Mouse (Mus musculus): ENCODE data around the gene Hibch.
"Not testable (repeated sequence)": the region's sequence is repeated elsewhere in the genome, so short reads cannot be mapped to it uniquely, and the experiment has no call there.

Gene Hibch

DNA sequence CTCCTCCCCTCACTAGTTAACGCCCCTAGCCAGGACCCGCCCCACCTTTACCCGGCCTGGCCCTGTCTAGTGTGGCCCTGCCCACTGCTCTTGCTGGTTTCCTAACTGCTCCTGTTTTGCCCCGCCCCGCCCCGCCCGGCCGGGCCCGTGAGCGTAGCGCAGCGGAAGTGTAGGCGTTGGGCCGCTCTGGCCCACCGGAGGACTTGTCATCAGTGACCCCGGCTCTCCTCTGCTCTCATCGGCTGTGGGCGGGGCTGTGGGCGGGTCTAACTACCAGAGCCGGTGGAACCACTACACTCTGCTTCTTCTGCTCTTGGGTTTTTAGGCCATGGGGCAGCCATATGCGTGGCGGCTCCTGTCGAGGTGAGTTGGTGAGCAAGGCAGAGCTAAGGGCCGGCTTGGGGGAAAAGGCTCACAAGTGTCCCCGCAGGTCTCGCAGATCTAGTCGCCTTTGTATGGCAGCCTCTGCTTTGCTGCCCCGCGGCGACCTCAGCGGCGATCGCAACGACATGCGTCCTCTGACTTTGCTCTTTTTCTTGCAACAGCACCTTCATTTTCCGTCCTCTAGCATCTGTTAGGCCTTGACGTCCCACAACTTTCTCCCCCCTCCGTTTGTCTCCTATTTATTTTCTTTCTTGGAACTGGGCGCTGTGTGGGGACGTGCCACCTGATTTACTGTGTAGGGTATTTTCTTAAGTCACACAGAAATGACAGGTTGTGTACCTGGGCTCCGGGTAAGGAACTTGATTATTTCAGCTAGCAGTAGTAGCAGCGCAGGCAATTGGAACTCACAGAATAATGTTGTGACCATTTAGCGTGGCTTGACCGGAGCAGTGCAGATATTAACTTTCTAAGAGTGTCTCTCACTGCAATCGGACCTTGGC is at the start of gene Hibch:
TSS of gene Hibch (plus strand) at position 148 of the 884 bp plus-strand sequence.
- DNase-seq (ENCODE audit: low read depth in 1 of 2, low spot score in 2 of 2) = peak; percentile 95 to 98

DNA sequence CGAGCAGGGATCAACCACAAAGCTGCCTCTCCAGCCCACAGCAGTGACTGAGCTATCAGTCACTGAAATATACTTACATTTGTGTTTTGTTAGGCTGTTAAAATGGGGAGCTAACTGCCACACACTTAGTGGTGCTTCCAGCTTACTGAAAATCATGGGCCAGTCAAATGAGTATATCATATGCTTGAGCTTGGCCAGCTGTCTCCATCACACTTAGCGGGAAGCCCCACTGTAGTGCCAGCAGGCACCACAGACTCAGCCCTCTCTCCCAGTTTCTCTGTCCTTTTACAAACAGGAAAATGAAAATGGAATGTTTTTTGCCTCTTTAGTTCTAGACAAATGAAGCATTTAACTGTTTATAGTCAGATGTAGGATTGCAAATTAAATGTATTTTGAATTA is 48.8 kb upstream of the Hibch start:
- DNase-seq (ENCODE audit: low read depth in 1 of 2, low spot score in 2 of 2) = no peak

DNA sequence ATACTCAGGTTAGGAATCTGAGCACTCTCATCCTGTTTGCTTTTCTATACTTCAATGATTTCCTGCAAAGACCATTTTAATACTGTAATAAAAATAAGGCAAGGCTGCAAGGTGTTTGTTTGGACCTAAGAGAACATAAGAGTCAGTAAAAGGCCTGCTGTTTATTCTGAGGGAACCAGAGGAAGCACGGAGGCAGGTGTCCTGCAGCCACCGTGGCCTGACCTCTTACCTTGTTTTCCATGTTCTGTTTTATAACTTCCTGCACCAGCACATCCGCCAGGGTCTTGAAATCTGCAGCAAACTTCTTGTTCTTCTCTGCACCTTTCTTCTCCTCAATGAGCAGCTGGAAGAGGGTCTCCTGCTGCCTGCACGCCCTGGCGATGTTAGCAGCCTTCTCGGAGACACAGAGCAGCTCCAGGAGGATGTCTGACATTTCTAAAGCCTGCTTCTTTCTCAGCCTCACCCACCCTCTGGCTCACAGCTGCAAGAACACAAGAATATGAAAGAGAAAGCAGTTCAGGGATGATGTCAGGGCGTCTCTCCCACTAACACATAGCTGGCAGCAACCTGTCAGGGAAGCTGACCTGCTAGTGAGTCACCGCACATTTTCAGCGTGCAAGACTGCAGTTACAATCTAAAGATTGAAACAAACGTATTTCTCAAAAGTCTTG is 45.5 kb upstream of the Hibch start:
- DNase-seq (ENCODE audit: low read depth in 1 of 2, low spot score in 2 of 2) = no peak

DNA sequence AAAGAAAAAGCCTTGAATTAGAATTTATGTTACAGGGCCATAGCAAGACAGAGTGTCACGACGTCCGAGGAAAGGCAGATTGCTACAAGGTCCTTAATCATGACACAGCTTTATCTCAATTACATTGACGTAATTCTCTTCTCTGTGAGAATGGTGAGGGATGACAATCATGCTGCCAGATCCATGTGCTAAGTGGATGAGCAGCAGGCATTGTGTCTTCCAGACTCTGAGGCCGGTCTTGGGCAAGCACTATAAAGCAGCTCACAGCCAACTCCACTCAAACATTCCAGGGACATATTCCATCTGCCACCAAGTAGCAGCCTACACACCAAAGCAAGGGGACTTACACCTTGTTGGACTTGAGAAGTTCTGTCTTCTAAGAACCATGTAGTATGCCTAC is 45.0 kb upstream of the Hibch start:
- no peak for DNase-seq (ENCODE audit: low read depth in 1 of 2, low spot score in 2 of 2)

DNA sequence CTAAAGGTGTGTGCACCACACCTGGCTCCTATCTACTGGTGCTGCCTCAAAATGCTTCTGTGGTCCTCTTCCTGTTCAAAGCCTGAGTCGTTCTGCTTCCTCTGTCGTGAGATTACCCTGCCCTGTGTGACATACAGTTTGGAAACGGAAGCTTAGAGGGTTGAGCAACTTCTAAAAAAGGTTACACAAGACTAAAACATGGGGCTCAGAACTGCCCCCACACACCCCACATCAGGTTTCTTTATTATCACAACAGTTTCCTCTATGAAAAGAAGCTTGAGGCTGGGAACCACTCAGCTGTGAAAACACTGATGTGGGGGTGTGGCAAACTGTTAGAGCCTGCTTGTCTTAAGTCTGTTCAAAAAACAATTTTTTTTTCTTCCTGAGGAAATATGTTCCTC is 44.4 kb upstream of the Hibch start:
- DNase-seq (ENCODE audit: low read depth in 1 of 2, low spot score in 2 of 2) = peak; percentile 30 to 45

DNA sequence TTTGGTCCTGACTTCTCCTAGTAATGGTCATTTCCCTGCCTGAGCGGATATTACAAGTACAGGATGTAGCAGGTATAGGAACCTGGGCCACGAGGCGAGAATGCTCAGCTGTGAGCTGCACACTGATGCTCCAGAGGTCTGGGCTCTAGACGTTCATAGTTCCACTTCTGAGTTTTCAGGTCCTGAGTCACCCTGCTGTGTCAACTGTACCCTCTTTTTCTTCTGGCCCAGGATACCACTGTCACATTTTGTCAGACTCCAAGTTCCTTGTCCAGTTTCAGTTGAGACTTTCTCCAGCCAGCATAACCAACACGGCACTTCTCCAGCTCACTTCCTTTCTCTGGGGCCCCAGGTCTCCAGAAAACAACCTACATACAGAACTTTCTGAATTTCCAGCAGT is 43.1 kb upstream of the Hibch start:
- peak; percentile 32 to 40 for DNase-seq (ENCODE audit: low read depth in 1 of 2, low spot score in 2 of 2)

DNA sequence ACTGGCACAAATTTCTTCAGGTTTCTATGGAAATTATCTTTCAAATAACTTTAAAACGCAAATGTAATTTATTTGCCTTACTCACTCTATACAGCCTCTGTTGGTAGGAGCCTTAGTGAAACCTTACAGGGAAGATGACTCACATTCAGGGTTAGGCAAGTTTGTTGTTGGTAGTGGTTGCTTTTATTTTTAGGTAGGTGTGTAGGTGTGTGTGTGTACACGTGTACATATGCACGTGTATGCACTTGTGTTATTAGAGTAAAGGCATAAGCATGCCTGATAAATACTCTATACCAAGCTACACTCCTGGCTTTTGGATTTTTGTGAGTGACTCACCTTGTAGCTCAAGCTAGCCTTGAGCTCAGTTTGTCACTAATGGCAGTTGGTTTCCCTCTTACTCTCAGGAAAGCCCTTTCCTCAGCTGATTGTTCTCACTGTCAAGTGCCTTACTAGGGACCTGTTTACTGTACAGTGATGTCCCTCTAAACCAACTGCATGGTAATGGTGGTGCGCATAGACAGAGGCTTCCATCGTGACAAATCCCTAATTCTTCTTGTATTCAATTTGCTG is 42.2 kb upstream of the Hibch start:
- no peak for DNase-seq (ENCODE audit: low read depth in 1 of 2, low spot score in 2 of 2)

DNA sequence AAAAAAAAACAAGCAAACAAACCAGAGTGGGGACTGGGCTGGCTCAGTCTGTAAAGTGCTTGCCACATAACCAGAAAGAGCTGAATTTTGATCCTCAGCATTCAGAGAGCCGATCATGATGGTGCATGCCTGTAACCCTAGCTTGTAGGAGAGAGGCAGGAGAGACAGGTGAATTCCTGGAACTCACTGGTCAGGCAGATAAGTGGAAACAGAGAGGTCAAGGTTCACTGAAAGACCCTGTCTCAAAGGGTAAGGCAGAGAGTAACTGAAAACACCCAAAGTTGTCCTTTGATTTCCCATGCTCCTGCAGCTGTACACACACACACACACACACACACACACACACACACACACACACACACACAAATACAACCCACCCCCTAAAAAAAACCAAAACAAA is 39.7 kb upstream of the Hibch start:
- DNase-seq (ENCODE audit: low read depth in 1 of 2, low spot score in 2 of 2) = no peak

DNA sequence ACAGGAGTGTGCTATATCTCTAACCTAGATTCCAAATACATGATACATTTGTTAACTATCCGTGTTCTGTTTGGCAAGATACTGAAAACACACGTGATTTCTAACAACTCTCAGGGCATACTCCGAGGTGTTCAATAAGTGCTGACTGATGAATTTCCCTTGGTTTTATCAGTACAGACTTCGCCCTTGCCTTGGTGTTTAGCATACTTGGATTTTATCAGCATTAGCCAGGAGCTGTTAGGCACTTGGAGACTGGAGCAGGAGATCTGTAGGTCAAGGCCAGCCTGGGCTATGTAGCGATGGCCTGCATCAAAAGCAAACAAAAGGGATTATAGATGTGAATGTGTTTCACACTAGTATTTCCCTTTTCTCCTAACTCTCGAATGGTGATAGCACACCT is 36.3 kb upstream of the Hibch start:
- no peak for DNase-seq (ENCODE audit: low read depth in 1 of 2, low spot score in 2 of 2)

DNA sequence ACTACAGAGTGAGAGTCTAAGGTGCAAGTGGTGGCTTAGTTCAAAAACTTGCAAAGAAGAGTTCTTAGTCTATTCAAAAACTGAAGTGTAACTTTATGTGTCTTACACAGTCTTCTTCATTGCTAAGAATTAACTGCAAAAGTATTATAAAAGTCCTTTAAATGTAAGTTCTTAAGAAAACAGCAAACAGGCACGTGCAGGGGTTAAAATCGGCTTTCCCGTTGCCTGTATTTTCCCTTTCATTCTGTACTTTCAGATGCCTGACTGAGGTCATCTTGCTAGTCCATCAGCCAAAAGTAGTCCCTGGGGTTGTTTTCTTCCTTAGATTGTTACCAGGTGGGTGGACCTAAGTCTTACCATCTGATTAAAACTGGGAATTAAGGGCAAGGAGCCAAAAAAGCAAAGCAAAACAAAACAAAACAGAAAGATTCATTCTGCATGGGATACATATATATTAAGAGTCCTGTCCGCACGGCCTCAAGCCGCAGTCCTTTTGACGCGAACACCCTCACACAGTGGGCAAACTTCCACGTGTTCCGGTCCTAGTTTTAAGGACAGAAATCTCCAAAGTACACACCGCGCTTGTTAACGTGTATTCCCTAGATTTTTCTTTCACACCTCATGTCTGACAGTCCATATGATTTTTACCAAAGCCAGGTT is 28.4 kb upstream of the Hibch start:
- DNase-seq (ENCODE audit: low read depth in 1 of 2, low spot score in 2 of 2) = no peak

DNA sequence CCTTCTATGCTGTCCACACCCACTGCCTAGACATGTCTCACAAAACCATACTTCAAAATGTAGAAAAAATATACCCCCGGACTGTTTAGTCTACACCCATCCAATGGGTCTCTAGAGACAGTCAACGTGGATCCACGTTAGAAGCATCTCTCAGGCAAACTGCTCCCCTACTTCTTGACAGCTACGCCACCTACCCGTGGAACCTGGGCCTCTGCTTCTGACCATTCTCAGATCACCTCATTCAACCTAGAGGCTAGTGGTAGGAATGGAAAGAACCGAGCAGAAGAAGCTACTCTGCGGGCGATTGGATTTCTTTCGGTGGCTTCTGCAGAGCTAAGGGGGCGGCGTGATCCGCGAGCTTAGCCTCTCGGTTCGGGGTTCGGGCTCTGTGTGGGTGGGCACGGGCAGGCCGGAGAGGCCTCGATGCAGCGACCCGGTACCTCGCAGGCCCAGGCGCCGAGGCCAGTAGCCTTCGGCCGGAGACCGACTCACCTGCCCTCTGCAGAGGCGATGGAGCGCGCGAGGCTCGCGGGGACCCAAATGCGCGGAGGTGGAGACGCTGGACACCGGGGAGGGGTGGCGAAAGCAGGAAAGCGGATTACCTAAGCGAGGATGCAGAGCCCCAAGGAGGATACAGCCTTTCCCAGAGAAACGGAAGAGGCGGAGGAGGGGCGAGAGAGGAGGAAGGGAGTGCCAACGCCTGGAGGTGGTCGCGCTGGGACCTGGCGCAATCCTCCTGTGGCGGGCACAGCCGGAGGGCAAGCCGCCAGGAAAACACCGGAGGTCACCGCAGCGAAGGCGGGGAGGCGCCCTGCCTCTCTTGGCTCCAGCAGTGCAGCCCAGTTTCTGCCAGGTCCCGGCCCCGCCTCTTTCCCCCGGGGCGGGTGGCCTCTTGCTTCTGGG is 27.6 kb upstream of the Hibch start, which contains the start of gene Inpp1:
TSS of gene Inpp1 (minus strand) at position 779 of the 903 bp plus-strand sequence.
- peak; percentile 30 to 61 for DNase-seq (ENCODE audit: low read depth in 1 of 2, low spot score in 2 of 2)

DNA sequence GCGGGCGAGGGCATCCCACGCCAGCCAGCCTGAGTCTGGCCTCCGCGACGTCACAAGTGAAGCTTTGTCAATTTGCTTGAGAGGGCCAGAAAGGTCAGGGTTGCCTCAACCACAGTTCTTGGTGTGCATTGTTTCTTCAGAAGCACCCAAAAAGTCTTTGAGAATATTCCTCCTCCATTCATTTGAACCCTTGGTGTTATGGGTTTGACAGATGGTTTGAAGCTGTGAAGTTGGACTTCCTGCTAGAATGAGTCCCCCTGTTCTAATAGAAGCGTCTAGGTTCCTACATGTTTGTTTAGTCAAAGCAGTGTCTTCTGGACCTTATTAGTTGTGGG is 26.9 kb upstream of the Hibch start:
- no peak for DNase-seq (ENCODE audit: low read depth in 1 of 2, low spot score in 2 of 2)

DNA sequence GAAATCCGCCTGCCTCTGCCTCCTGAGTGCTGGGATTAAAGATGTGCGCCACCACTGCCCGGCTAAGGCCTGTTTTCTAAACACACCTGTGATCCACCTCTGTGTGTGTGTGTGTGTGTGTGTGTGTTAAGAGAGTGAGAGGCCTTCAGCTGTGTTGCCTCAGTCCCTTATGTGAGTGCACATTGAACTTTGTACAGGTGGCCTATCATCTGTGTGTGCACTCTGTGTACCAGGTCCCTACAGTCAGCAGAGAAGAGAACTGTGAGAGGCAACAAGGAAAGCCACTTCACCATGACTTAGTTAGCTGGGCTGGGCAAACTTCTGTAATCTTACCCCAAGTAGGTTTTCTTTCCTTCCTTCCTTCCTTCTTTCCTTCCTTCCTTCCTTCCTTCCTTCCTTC is 5.6 kb upstream of the Hibch start:
- no peak for DNase-seq (ENCODE audit: low read depth in 1 of 2, low spot score in 2 of 2)

DNA sequence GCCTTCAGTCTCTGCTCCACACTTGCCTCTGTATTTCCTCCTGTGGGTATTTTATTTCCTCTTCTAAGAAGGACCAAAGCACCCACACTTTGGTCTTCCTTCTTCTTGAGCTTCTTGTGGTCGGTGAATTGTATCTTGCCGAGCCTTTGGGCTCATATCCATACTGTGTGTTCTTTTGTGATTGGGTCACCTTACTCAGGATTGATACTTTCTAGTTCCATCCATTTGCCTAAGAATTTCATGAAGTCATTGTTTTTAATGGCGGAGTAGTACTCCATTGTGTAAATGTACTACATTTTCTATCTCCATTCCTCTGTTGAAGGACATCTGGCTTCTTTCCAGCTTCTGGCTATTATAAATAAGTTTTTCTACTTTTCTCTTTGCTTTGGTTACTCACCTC is 375 bp upstream of the Hibch start:
- no peak for DNase-seq (ENCODE audit: low read depth in 1 of 2, low spot score in 2 of 2)

DNA sequence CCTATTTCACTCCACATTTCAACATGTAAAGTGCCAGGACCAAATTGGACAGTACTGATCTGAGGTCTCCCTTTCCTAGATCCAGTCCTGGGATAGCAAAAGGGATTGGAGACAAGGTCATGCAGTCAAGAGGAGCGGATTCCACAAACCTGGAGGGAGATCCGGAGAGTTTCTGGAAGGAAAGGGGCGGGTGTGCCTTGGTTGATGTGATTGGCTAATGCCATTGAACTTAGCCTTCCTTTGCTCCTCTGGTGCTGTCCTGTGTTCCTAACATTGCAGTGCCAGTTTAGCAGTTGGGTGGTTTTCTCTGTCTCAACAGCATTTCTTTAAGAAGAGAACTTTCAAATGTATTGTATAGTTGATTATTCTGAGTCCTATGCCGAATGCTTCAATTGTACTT is 1.8 kb downstream of the Hibch start:
- no peak for DNase-seq (ENCODE audit: low read depth in 1 of 2, low spot score in 2 of 2)

DNA sequence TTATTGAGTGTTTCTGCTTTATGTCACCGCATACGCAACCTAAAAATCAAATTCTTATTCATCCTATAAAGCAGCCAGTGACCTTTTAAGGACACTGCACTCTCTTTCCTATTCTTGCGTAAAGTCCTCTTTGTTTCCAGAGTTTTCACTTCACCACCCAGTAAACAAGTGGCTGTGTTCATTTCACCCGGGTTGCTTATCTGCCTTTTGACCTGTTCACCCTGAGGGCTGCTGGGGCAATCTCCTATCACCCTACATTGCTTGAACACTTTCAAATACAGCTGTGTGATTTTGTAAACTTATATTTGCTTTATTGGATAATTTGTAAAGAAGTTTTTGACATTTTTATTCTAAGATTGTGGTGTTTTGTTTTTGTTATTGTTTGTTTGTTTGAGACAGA is 4.7 kb downstream of the Hibch start:
- no peak for DNase-seq (ENCODE audit: low read depth in 1 of 2, low spot score in 2 of 2)

DNA sequence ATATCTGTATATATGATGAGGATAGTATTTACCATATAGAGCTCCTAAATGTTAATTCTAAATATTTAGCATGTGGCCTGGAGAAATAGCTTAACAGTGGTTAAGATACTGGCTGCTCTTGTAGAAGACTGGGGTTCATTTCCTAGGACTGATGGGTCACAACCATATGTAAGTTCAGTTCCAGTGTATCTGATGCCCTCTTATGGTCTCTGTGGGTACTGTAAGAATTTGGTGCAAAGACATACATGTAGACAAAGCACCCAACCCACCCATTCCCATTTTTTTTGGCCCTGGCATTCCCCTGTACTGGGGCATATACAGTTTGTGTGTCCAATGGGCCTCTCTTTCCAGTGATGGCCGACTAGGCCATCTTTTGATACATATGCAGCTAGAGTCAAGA is 9.3 kb downstream of the Hibch start:
- not testable (repeated sequence) for DNase-seq (ENCODE audit: low read depth in 1 of 2, low spot score in 2 of 2)

DNA sequence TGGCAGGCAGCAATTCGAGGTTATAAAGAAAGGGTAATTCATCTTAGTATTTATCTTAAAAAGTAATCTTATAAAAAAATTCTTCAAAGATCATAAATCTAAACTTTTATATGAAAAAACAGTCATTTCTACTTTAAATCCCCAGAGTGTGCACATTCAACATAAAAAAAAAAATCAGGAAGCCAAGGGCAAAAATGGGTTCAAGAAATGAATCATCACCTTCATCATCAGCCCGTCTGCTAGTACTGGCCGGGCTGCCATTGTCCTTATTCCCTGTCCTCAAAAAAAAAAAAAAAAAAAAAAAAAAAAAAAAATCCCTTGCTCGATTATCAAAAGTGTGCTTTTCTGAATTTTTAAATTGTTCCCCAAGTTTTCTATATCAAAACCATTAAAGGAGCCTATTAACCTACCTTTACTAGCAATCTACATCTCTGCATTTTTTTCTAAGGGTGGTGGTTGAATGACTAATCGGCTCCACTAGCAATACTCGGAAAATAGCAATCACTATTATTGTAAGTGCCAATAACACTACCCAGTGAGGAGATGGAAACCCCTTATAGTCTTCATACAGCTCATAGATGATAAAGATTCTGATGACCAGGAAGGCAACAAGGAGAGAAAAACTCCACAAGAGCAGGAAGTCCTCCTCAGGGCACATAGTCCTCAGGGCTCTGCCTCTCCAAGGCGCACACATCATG is 11.3 kb downstream of the Hibch start:
- no peak for DNase-seq (ENCODE audit: low read depth in 1 of 2, low spot score in 2 of 2)

DNA sequence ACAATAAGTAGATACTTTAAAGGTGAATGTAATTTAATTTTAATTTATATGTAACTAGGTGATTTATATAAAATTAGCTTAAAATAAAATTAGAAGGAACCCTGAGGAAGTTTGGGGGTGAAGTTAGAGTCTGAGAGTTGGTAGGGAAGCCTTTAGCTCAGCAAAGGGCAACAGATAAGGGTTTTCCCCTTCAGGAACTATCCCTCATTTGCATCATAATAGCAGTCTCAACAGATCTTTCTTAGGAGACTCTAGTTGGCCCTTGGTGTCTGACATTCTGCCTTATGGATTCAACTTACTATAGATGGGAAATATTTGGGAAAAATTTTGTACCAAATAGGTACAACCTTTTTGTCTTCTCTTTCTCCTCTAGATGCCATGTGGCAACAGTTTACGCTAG is 19.5 kb downstream of the Hibch start:
- DNase-seq (ENCODE audit: low read depth in 1 of 2, low spot score in 2 of 2) = no peak

DNA sequence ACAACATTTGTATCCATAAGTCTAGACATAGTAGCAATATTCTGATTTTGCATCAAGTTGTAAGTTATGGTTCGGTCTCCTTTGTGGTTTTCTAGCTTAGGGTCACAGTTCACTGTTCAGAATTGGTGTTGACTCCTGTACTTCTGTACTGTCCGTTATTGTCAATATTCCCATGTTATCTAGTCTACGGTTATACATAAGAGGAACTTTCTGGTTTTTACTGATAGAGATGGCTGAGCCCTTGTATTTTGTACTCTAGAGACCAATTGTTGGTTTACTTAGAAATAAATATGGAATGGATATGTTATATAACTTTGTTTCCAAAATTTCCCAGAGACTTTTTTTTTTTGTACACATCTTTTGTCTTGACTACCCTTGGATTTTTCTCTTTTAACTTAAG is 21.3 kb downstream of the Hibch start:
- DNase-seq (ENCODE audit: low read depth in 1 of 2, low spot score in 2 of 2) = no peak

All from monocyte, adult 2 months (primary cell).